Mouse (Mus musculus): ENCODE measurements around the gene Tmem140.

Gene Tmem140

DNA sequence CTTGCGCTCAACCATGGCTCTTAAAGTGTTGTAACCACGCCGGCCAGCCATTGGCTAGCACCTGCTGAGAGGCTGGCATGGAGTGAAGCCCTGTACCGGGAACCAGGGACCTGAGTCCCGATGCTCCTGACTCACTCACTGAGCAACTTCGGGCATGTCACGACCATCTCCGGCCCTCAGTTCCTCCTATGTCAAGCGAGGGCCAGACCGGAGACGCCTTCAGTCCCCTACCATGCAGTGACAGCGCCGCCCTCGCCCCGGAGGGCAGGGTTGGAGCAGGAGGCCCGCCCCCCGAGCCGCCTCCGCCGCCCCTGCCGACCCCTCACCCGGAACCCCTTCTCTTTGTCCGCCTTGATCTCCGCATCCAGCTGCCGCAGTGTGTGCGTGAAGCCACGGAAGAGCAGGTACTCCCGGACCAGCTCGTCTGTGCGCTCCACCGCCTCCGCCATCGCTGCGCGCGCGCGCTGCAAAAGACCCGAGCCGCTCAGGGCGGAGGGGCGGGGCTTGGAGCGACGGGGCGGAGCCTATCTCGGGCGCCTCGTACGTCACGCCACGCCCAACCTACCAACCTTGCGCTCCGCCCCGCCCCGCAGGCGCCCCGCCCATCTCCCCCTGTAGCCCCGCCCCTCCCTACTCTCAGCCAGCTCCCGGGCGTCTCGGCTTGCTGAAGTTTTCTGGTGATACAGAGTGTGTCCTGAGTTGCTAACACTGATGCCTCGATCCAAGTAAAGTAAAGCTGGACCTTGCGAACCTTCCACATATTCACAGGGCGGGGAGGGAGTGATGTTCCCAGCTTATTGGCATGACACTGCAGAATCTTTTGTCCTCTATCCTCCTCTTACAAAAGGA, 47.6 kb downstream of the Tmem140 start, which contains the start of gene Wdr91:
Wdr91 (minus strand) TSS at position 506 of the 849 bp plus-strand sequence.
- DNase-seq, result peak; percentile 86 to 95

DNA sequence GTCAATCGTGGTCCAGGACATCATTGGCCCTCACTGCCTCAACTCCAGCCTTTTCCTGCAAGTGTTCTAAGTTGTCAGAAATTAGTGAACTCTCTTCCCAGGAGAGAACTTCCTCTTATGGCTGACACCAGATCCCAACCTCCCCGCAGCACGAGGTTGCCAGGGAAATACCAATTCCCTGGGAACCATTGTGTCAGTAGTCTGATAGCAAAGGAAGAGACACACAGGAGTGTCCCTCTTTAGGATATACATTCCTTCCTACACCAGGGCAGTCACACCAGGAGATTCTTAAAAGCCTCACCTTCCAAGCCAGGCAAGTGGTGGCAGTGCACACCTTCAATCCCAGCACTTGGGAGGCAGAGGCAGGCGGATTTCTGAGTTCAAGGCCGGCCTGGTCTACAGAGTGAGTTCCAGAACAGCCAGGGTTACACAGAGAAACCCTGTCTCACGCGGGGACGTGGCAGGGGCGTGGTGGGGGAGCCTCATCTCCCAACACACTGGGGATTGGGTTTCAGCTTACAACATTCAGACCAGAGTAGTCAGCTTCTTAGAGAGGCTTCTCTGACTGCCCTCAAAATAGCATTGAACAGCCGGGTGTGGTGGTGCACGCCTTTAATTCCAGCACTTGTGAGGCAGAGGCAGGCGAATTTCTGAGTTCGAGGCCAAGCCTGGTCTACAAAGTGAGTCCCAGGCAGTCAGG, 50.5 kb downstream of the Tmem140 start:
- DNase-seq, result no peak

DNA sequence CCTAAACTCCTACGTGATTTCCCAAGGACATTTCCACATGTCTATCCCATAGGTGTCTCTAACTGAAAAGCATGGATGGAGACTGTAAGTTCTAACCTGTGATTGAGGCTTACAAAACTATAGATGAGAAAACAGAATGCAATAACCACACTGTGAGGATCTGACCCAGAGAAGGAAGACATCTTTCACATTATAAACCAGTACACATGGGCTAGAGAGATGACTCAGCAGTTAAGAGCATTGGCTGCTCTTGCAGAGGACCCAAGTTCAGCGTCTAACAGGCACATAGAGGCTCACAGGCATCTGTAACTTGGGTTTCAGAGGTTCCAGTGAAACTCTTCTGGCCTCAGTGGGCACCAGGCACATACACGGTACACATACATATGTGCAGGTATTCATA, 51.5 kb downstream of the Tmem140 start:
- no peak for DNase-seq

DNA sequence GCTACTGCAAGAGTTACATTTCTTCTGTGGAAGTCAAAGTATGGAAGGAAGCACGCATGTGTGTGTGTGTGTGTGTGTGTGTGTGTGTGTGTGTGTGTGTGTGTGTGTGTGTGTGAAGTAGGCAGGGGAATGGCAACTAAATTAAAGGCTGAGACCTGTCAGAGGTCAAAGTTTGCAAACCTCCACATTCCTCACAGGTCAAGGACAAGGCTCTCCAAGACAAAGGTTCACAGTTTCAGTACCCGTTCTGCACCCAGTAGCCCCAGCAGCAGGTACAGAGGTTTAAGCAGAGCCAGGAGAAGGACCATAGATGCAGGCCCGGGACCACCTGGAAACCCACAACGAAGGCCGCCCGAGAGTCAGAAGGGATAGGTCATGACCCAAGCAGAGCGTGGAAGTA, 56.2 kb downstream of the Tmem140 start:
- DNase-seq, result no peak

DNA sequence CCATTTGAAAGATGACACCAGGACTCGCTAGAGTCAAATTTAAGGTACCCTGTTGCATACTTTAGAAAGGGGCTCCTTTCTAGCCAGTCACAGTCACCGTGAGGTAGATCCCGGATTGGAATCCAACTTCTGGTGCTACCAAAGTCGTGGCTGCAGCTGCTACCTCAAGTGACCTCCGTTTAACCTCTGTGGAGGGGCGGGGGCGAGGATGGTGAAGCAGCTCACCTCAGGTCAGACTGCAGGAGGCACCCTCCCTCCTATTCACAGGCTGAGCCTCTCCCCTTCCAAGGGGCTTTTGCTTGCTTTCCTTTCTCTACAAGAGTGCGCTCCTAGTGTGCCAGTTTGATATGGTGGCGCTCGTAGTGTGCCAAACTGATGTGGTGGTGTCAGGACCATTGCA, 57.0 kb downstream of the Tmem140 start, which contains the start of gene Stra8:
Stra8 (plus strand) TSS at position 208 of the 400 bp plus-strand sequence.
- no peak for DNase-seq

DNA sequence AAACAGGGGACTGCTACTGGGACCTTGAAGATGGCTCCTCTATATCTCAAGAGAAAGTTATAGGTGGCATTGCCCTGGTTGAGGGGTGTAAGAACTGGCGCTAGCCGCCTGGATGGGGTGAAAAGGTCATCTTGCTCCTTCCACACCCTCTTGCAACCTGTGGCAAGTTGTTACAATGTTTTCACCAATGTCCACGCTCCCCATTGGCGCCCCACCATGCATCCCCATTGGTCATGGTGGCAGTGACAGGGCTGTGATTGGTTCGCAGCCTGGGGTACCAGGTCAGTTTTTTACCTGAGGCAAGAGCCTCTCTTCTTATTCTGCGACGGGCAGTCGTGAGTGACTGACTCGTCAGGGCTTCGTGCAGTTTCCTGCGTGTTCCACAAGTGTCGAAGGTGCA, 57.7 kb downstream of the Tmem140 start:
- DNase-seq, result no peak

DNA sequence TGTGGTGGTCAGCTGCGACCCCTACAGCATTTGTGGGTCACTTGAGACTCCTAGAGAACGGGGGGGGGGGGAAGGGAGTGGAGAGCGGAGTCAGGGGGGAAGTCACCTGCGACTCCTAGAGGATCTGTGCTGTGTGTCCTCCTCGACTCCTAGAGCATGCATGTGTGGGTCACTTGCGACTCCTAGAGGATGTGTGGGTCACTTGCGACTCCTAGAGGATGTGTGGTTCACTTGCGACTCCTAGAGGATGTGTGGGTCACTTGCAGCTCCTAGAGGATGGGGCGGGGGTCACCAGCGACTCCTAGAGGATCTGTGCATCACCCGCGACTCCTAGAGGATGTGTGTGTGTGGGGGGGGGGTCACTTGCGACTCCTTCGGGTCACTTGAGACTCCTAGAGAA, 59.0 kb downstream of the Tmem140 start:
- no peak for DNase-seq

Data from cerebellum, adult 18-20 months (tissue).